Mouse (Mus musculus) midbrain, embryonic 10.5 days (tissue): Measurements from ENCODE around the gene Ankrd53. TPM values are rescaled to one million over a fixed set of nuclear protein-coding genes. Genes with fewer than 3 reads are reported as not detected.

Source experiments
- DNase-seq: peaks from one replicate; pipeline ENCODE4 v3.0.0-alpha.2; 2017; ENCODE audit warnings: low spot score
- H3K27ac ChIP-seq: fragments of 300-500 bp; sonication (generic); replicated peaks from 2 replicates; pipeline ENCODE4 v1.5.1; 2016; ENCODE audit warnings: mild to moderate bottlenecking
- H3K27me3 ChIP-seq: fragments of 300-500 bp; sonication (generic); 2 replicates; pipeline ENCODE4 v1.6.1; 2016; ENCODE audit warnings: low read depth, mild to moderate bottlenecking; ENCODE audit not compliant: poor library complexity, severe bottlenecking
- H3K36me3 ChIP-seq: fragments of 300-500 bp; sonication (generic); 2 replicates; pipeline ENCODE4 v1.6.1; 2016; ENCODE audit warnings: mild to moderate bottlenecking, moderate library complexity
- H3K4me1 ChIP-seq: fragments of 300-500 bp; sonication (generic); 2 replicates; pipeline ENCODE4 v1.6.1; 2016
- H3K4me3 ChIP-seq: fragments of 300-500 bp; sonication (generic); 2 replicates; pipeline ENCODE4 v1.5.1; 2016; ENCODE audit warnings: mild to moderate bottlenecking, moderate library complexity
- H3K9me3 ChIP-seq: fragments of 300-500 bp; sonication (generic); replicated peaks from 2 replicates; pipeline ENCODE4 v1.6.1; 2016; ENCODE audit warnings: mild to moderate bottlenecking
- WGBS: fragments of 180-500 bp; shearing (Covaris S2); methylation state at CpG from one replicate; pipeline ENCODE4 v1.1.7; 2016; 5-methylcytosine and 5-hydroxymethylcytosine counted together
- polyA plus RNA-seq: library from polyadenylated mRNA; unstranded; fragments of >200 nt; fragmentation: Nextera tagmentation; extraction: Ambion mirVana; gene quantifications from 2 replicates; pipeline ENCODE4 v1.2.1, GENCODE M21; 2016

Ankrd53 gene
- polyA plus RNA-seq, 1 experiment from 2014 or later: not detected

- Histone ChIP-seq H3K27ac (no peak within 1 kb of the TSS), H3K4me3 (no peak within 1 kb of the TSS), H3K4me1 (peaks cover 28% of the 10 kb centered on the region), H3K9me3 (no peaks in the 10 kb centered on the region), H3K36me3 (no peaks in the 10 kb centered on the region), H3K27me3 (peaks cover 64% of the 10 kb centered on the region)
- DNase-seq: no peak
- WGBS: 63% methylated on average over 5 of the region's 5 CpGs
These were observed 19.7 kb upstream of the Ankrd53 start, which contains the start of gene Atp6v1b1 for GRCm38 (mm10) chr6:83742761-83743160. Gene Atp6v1b1 (plus strand): TSS chr6:83742990.

- Histone ChIP-seq H3K9me3 (no peaks in the 10 kb centered on the region), H3K27me3 (peaks cover 65% of the 10 kb centered on the region), H3K27ac (no peak overlapping the region), H3K4me1 (peaks cover 28% of the 10 kb centered on the region), H3K36me3 (no peaks in the 10 kb centered on the region), H3K4me3 (no peak overlapping the region)
- WGBS: 60% methylated on average over 5 of the region's 5 CpGs
- DNase-seq: no peak
These were observed 19.2 kb upstream of the Ankrd53 start for GRCm38 (mm10) chr6:83743212-83743611.

GRCm38 (mm10) chr6:83744126-83744525, 18.3 kb upstream of the Ankrd53 start:
- H3K9me3 ChIP-seq: no peaks in the 10 kb centered on the region
- 71% methylated on average over 5 of the region's 5 CpGs for WGBS
- peaks cover 32% of the 10 kb centered on the region for H3K4me1 ChIP-seq
- DNase-seq: no peak
- H3K27me3 ChIP-seq: peaks cover 74% of the 10 kb centered on the region
- no peaks in the 10 kb centered on the region for H3K36me3 ChIP-seq
- no peak overlapping the region for H3K27ac ChIP-seq
- no peak overlapping the region for H3K4me3 ChIP-seq

- DNase-seq: no peak
- Histone ChIP-seq H3K9me3 (no peaks in the 10 kb centered on the region), H3K4me3 (no peak overlapping the region), H3K4me1 (peaks cover 36% of the 10 kb centered on the region), H3K36me3 (no peaks in the 10 kb centered on the region), H3K27ac (0 out of 2 replicates have a peak overlapping the region, but pooled peaks have one; percentile 9), H3K27me3 (peaks cover 78% of the 10 kb centered on the region)
- 73% methylated on average over 5 of the region's 5 CpGs for WGBS
These were observed 17.9 kb upstream of the Ankrd53 start for GRCm38 (mm10) chr6:83744557-83744956.

GRCm38 (mm10) chr6:83745466-83745865, 17.0 kb upstream of the Ankrd53 start:
- peaks cover 45% of the 10 kb centered on the region for H3K4me1 ChIP-seq
- no peak for DNase-seq
- H3K4me3 ChIP-seq: no peak overlapping the region
- no peaks in the 10 kb centered on the region for H3K9me3 ChIP-seq
- H3K36me3 ChIP-seq: no peaks in the 10 kb centered on the region
- H3K27me3 ChIP-seq: peaks cover 81% of the 10 kb centered on the region
- H3K27ac ChIP-seq: peak overlapping the region; percentile 23; the same call in 1 of the 2 replicates
- 47% methylated on average over 2 of the region's 2 CpGs for WGBS

- no peak for DNase-seq
- no peaks in the 10 kb centered on the region for H3K9me3 ChIP-seq
- H3K27ac ChIP-seq: peak overlapping the region; percentile 23
- WGBS: 21% methylated on average over 3 of the region's 3 CpGs
- no peaks in the 10 kb centered on the region for H3K36me3 ChIP-seq
- H3K4me1 ChIP-seq: peaks cover 39% of the 10 kb centered on the region
- no peak overlapping the region for H3K4me3 ChIP-seq
- H3K27me3 ChIP-seq: peaks cover 94% of the 10 kb centered on the region
These were observed 13.2 kb upstream of the Ankrd53 start for GRCm38 (mm10) chr6:83749286-83749685.

- Histone ChIP-seq H3K4me1 (peaks cover 32% of the 10 kb centered on the region), H3K27me3 (peaks cover 94% of the 10 kb centered on the region)
These were observed 12.2 kb upstream of the Ankrd53 start for GRCm38 (mm10) chr6:83750171-83750684.

GRCm38 (mm10) chr6:83756051-83756450, 6.4 kb upstream of the Ankrd53 start:
- Histone ChIP-seq H3K36me3 (no peaks in the 10 kb centered on the region), H3K27me3 (peaks cover 100% of the 10 kb centered on the region), H3K9me3 (no peaks in the 10 kb centered on the region), H3K4me1 (peaks cover 7% of the 10 kb centered on the region), H3K4me3 (no peak overlapping the region), H3K27ac (no peak overlapping the region)
- DNase-seq: no peak
- 76% methylated on average over 9 of the region's 9 CpGs for WGBS

More at GRCm38 (mm10) chr6:83750171-83750684, 12.2 kb upstream of the Ankrd53 start:
- H3K9me3 ChIP-seq: no peaks in the 10 kb centered on the region
- peak overlapping the region; percentile 35; the same call in 1 of the 2 replicates for H3K27ac ChIP-seq
- H3K4me3 ChIP-seq: no peak overlapping the region
- WGBS: 8% methylated on average over 11 of the region's 11 CpGs
- H3K36me3 ChIP-seq: no peaks in the 10 kb centered on the region
- peak; percentile 71 for DNase-seq

- WGBS: 1% methylated on average over 35 of the region's 35 CpGs
- Histone ChIP-seq H3K27me3 (peaks cover 79% of the 10 kb centered on the region), H3K36me3 (peaks cover 4% of the 10 kb centered on the region), H3K27ac (no peak overlapping the region; the same call in 1 of the 2 replicates), H3K4me1 (peaks cover 20% of the 10 kb centered on the region), H3K9me3 (no peaks in the 10 kb centered on the region), H3K4me3 (peak overlapping the region; percentile 48)
- peak; percentile 49 for DNase-seq
These were observed 512 bp downstream of the Ankrd53 start for GRCm38 (mm10) chr6:83762880-83763431.

- H3K27ac ChIP-seq: no peak overlapping the region
- no peak for DNase-seq
- WGBS: 87% methylated on average over 3 of the region's 3 CpGs
These were observed 4.5 kb downstream of the Ankrd53 start for GRCm38 (mm10) chr6:83766982-83767381.

GRCm38 (mm10) chr6:83768485-83768884, 6.0 kb downstream of the Ankrd53 start:
- H3K27me3 ChIP-seq: peaks cover 23% of the 10 kb centered on the region
- peaks cover 2% of the 10 kb centered on the region for H3K4me1 ChIP-seq
- no peak for DNase-seq
- H3K27ac ChIP-seq: no peak overlapping the region
- peaks cover 55% of the 10 kb centered on the region for H3K36me3 ChIP-seq
- 88% methylated on average over 5 of the region's 5 CpGs for WGBS
- H3K4me3 ChIP-seq: no peak overlapping the region
- no peaks in the 10 kb centered on the region for H3K9me3 ChIP-seq

More at GRCm38 (mm10) chr6:83766982-83767381, 4.5 kb downstream of the Ankrd53 start:
- no peaks in the 10 kb centered on the region for H3K9me3 ChIP-seq
- peaks cover 38% of the 10 kb centered on the region for H3K27me3 ChIP-seq
- peaks cover 42% of the 10 kb centered on the region for H3K36me3 ChIP-seq
- H3K4me3 ChIP-seq: no peak overlapping the region
- peaks cover 13% of the 10 kb centered on the region for H3K4me1 ChIP-seq

GRCm38 (mm10) chr6:83774126-83774525, 11.7 kb downstream of the Ankrd53 start:
- Histone ChIP-seq H3K36me3 (peaks cover 42% of the 10 kb centered on the region), H3K27ac (no peak overlapping the region), H3K27me3 (no peaks in the 10 kb centered on the region), H3K4me1 (peaks cover 31% of the 10 kb centered on the region), H3K4me3 (peak overlapping the region; percentile 95), H3K9me3 (no peaks in the 10 kb centered on the region)
- DNase-seq: no peak
- 73% methylated on average over 9 of the region's 9 CpGs for WGBS

- peak overlapping the region; percentile 93 for H3K27ac ChIP-seq
- peaks cover 31% of the 10 kb centered on the region for H3K4me1 ChIP-seq
- H3K9me3 ChIP-seq: no peaks in the 10 kb centered on the region
- 2% methylated on average over 14 of the region's 14 CpGs for WGBS
- DNase-seq: peak; percentile 27
- H3K36me3 ChIP-seq: peaks cover 34% of the 10 kb centered on the region
- H3K4me3 ChIP-seq: peak overlapping the region; percentile 95
- H3K27me3 ChIP-seq: no peaks in the 10 kb centered on the region
These were observed 12.5 kb downstream of the Ankrd53 start for GRCm38 (mm10) chr6:83774781-83775563.
